Mouse (Mus musculus) embryonic facial prominence, embryonic 10.5 days (tissue): ENCODE data around the gene Gm10490. TPM values are rescaled to one million over a fixed set of nuclear protein-coding genes. Genes with fewer than 3 reads are reported as not detected.
"Not testable (repeated sequence)": the region's sequence is repeated elsewhere in the genome, so short reads cannot be mapped to it uniquely, and the experiment has no call there.

Source experiments
- DNase-seq: peaks from one replicate; pipeline ENCODE4 v3.0.0-alpha.2; 2017; ENCODE audit warnings: low spot score
- H3K27ac ChIP-seq: fragments of 300-500 bp; sonication (generic); replicated peaks from 2 replicates; pipeline ENCODE4 v1.5.1; 2016; ENCODE audit warnings: mild to moderate bottlenecking
- H3K27me3 ChIP-seq: fragments of 300-500 bp; sonication (generic); replicated peaks from 2 replicates; pipeline ENCODE4 v1.6.1; 2016; ENCODE audit warnings: low read depth, mild to moderate bottlenecking; ENCODE audit not compliant: poor library complexity, severe bottlenecking
- H3K36me3 ChIP-seq: fragments of 300-500 bp; sonication (generic); replicated peaks from 2 replicates; pipeline ENCODE4 v1.6.1; 2016; ENCODE audit warnings: mild to moderate bottlenecking, moderate library complexity
- H3K4me1 ChIP-seq: fragments of 300-500 bp; sonication (generic); 2 replicates; pipeline ENCODE4 v1.6.1; 2016
- H3K4me3 ChIP-seq: fragments of 300-500 bp; sonication (generic); 2 replicates; pipeline ENCODE4 v1.5.1; 2016; ENCODE audit warnings: mild to moderate bottlenecking, moderate library complexity
- H3K9me3 ChIP-seq: fragments of 300-500 bp; sonication (generic); 2 replicates; pipeline ENCODE4 v1.6.1; 2016; ENCODE audit warnings: mild to moderate bottlenecking
- WGBS: fragments of 180-500 bp; shearing (Covaris S2); methylation state at CpG from one replicate; pipeline ENCODE4 v1.1.7; 2016; 5-methylcytosine and 5-hydroxymethylcytosine counted together
- polyA plus RNA-seq: library from polyadenylated mRNA; unstranded; fragments of >200 nt; fragmentation: Nextera tagmentation; extraction: Ambion mirVana; gene quantifications from 2 replicates; pipeline ENCODE4 v1.2.1, GENCODE M21; 2016

Gene Gm10490
- 0.51 TPM in 1 of 2 replicates, not detected in the other for polyA plus RNA-seq

- H3K27me3 ChIP-seq, H3K27ac ChIP-seq, H3K9me3 ChIP-seq, DNase-seq, H3K4me1 ChIP-seq, H3K4me3 ChIP-seq: not testable (repeated sequence)
- peaks cover 25% of the 10 kb centered on the region for H3K36me3 ChIP-seq
- WGBS = 89% methylated on average over 4 of the region's 4 CpGs
Observed at GRCm38 (mm10) chrX:7909242-7909641, at the start of gene Gm10490. Gm10490 (plus strand) TSS chrX:7909542.

DNA sequence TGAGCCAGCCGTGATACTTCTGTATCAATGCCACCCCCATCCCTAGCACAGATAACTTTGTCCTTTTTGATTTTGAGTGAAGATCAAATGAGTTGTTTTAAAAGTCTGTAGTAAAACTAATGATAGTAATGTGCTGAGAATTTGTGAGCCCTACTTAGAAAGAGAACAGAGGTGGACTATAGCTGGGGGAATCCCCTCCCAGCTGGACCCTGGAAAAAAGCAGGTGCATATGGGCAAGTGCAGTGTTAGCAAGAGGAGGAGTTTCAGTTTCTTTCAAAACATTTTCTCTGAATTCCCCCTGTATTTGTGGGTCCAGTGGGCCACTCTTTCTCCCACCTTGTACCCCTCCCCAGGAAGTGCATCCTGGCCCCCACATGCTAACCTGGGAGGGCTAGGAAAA lies 46.2 kb upstream of the Gm10490 start:
- no peaks in the 10 kb centered on the region for H3K9me3 ChIP-seq
- H3K27me3 ChIP-seq = no peaks in the 10 kb centered on the region
- H3K27ac ChIP-seq = no peak overlapping the region
- H3K4me3 ChIP-seq = no peak overlapping the region
- peaks cover 32% of the 10 kb centered on the region for H3K36me3 ChIP-seq
- DNase-seq = no peak
- 83% methylated on average over 1 of the region's 1 CpGs for WGBS
- H3K4me1 ChIP-seq = no peaks in the 10 kb centered on the region

DNA sequence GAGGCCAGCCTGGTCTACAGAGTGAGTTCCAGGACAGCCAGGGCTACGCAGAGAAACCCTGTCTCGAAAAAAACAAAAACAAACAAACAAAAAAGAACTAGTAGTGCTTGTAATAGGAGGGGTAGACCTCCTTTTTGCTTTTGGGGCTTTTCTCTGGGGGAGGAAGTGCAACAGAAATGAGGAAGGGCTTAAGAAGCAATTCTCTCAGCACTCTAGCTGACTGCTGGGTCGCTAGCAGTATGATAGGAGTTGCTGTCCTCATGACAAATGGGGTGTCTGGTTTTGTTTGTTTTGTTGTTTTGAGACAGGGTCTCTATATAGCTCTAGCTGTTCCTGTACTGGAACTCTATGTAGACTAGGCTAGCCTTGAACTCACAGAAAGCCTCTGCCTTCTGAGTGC lies 44.8 kb upstream of the Gm10490 start:
- H3K4me1 ChIP-seq = no peaks in the 10 kb centered on the region
- H3K36me3 ChIP-seq = peaks cover 24% of the 10 kb centered on the region
- 86% methylated on average over 3 of the region's 3 CpGs for WGBS
- H3K27me3 ChIP-seq = no peaks in the 10 kb centered on the region
- no peak overlapping the region for H3K27ac ChIP-seq
- H3K4me3 ChIP-seq = no peak overlapping the region
- H3K9me3 ChIP-seq = no peaks in the 10 kb centered on the region
- no peak for DNase-seq

DNA sequence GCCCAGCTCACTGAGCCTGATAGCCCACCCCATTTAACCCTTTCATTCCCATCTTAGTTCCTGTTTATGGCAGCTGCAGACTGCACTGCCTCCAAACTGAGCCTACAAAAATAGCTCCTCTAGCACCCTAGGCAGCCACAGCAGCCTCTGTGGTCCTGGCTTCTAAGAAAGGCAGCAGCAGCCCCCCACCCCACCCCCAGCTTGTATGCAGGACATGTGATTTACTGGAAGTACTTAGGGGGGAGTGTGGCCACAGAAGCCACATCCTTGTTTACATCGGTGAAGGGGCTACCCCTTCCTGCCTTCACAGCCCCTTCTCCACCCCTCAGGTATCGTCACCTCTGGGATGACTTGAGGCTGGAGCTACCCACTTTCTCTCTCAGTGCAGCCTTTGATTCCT lies 44.0 kb upstream of the Gm10490 start:
- H3K27me3 ChIP-seq = no peaks in the 10 kb centered on the region
- H3K4me3 ChIP-seq = no peak overlapping the region
- 76% methylated on average over 2 of the region's 2 CpGs for WGBS
- peaks cover 19% of the 10 kb centered on the region for H3K36me3 ChIP-seq
- H3K4me1 ChIP-seq = no peaks in the 10 kb centered on the region
- no peak for DNase-seq
- H3K9me3 ChIP-seq = no peaks in the 10 kb centered on the region
- no peak overlapping the region for H3K27ac ChIP-seq

DNA sequence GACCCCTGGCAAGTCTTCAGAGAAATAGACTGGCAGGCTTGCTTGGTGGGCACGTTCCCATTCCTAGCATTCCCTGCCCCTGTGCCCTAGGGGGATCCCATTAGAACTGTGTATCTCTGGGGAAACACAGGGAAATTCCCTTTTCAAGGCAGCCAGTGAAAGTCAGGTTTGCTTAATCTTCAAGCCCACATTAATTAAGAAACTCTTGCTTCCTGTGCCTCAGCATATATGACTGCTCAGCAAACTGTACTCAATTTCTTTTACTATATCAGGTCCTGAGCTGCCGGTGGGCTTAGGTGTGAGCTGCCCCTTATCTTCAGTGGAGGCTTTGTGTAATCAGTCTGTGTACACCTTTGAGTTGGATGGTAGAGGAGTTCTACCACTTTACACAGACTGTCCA lies 43.6 kb upstream of the Gm10490 start:
- Histone ChIP-seq H3K27me3 (no peaks in the 10 kb centered on the region), H3K27ac (no peak overlapping the region), H3K36me3 (peaks cover 16% of the 10 kb centered on the region), H3K9me3 (no peaks in the 10 kb centered on the region), H3K4me3 (no peak overlapping the region), H3K4me1 (no peaks in the 10 kb centered on the region)
- WGBS = 72% methylated on average over 2 of the region's 2 CpGs
- DNase-seq = no peak

GRCm38 (mm10) chrX:7867141-7867540 lies 42.2 kb upstream of the Gm10490 start:
- H3K27ac ChIP-seq = no peak overlapping the region
- H3K4me1 ChIP-seq = no peaks in the 10 kb centered on the region
- 92% methylated on average over 1 of the region's 1 CpGs for WGBS
- H3K9me3 ChIP-seq = no peaks in the 10 kb centered on the region
- no peak for DNase-seq
- H3K36me3 ChIP-seq = peaks cover 24% of the 10 kb centered on the region
- no peak overlapping the region for H3K4me3 ChIP-seq
- no peaks in the 10 kb centered on the region for H3K27me3 ChIP-seq

DNA sequence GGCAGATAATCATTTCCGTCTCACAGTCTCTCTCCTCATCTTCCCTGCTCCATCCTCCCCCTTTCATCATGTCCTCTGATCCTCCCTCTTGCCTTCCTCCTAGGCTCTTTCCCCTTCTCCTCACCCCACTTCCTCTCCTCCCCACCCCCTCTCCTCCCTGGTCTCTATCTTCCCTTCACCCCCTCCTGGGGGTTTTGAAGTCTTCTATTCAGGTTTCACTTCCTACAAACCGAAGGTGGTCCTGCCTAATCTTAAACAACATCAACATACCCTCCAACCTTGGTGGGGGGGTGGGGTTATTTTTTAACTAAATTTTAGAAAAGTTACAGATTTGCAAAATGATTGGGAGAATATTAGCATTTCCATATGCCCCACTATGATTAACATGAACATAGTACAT lies 40.8 kb upstream of the Gm10490 start:
- Histone ChIP-seq H3K27me3 (no peaks in the 10 kb centered on the region), H3K9me3 (peaks cover 3% of the 10 kb centered on the region), H3K36me3 (peaks cover 38% of the 10 kb centered on the region), H3K4me3 (no peak overlapping the region), H3K27ac (no peak overlapping the region), H3K4me1 (no peaks in the 10 kb centered on the region)
- WGBS = 39% methylated on average over 2 of the region's 2 CpGs
- no peak for DNase-seq

GRCm38 (mm10) chrX:7869826-7870225 lies 39.5 kb upstream of the Gm10490 start:
- Histone ChIP-seq H3K27me3 (no peaks in the 10 kb centered on the region), H3K36me3 (peaks cover 50% of the 10 kb centered on the region), H3K4me1 (no peaks in the 10 kb centered on the region), H3K4me3 (no peak overlapping the region), H3K9me3 (peaks cover 5% of the 10 kb centered on the region), H3K27ac (no peak overlapping the region)
- 45% methylated on average over 3 of the region's 3 CpGs for WGBS
- DNase-seq = no peak

- Histone ChIP-seq H3K36me3 (peaks cover 21% of the 10 kb centered on the region), H3K27ac (peak within 1 kb of the TSS; percentile 30; the same call in 1 of the 2 replicates), H3K9me3 (peaks cover 5% of the 10 kb centered on the region), H3K4me1 (peaks cover 15% of the 10 kb centered on the region), H3K27me3 (no peaks in the 10 kb centered on the region), H3K4me3 (peak within 1 kb of the TSS; percentile 63)
- peak; percentile 87 for DNase-seq
- WGBS = 13% methylated on average over 36 of the region's 38 CpGs
Observed at GRCm38 (mm10) chrX:7878007-7878419, 31.3 kb upstream of the Gm10490 start, which contains the start of gene Pim2. Pim2 (plus strand) TSS chrX:7878262.

DNA sequence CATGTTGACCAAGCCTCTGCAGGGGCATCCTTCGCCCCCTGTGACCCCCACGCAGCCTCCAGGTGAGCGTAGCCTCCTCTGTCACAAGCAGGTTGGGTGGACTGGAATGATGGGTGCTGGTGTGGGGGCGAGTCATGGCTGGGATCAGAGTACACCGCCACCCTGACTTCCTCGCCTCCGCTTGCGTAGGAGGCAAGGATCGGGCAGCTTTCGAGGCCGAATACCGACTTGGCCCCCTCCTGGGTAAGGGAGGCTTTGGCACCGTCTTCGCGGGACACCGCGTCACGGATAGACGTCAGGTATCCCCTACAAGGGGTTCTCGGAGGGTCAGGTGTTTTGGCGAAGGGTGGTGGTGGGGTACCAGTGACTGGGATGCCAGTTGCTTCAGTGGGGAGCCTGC lies 30.8 kb upstream of the Gm10490 start:
- peak overlapping the region; percentile 30; the same call in 1 of the 2 replicates for H3K27ac ChIP-seq
- 22% methylated on average over 21 of the region's 21 CpGs for WGBS
- H3K4me1 ChIP-seq = peaks cover 15% of the 10 kb centered on the region
- DNase-seq = peak; percentile 13
- peaks cover 2% of the 10 kb centered on the region for H3K9me3 ChIP-seq
- H3K4me3 ChIP-seq = peak overlapping the region; percentile 63
- H3K36me3 ChIP-seq = peaks cover 16% of the 10 kb centered on the region
- H3K27me3 ChIP-seq = no peaks in the 10 kb centered on the region

GRCm38 (mm10) chrX:7879819-7880218 lies 29.5 kb upstream of the Gm10490 start:
- peak overlapping the region; percentile 39 for H3K4me3 ChIP-seq
- WGBS = 18% methylated on average over 11 of the region's 11 CpGs
- DNase-seq = peak; percentile 81

DNA sequence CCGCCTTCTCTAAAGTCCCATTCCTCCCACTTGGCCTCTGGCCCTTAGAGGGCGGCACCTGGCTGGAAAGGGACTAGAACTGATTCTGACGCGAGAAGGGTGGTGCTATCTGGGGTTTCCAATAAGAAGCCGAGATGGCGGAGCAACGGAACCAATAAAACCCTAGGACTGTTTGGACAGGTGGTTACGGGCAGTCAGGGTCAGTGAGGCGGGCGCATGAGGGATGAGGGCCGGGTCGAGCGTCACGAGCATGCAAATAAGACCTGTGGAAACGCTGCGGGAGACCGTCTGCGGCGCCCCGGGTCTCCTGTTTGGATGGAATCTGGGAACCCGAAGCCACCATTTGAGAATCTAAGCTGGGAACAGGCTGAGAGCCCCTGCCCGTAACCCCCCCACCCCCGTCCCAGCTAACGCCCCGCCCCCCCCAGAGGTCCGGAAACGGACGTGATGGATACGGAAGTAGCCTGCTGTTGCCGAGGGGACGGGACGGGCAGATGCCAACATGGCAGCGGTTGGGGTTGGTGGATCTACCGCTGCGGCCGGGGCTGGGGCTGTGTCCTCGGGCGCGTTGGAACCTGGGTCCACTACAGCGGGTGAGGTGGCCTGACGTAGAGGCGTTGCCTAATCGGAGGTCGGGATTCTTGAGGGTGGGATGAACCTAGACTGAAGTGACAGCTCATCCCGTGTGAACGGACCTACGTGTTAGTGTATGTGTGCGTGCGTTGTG lies 25.3 kb upstream of the Gm10490 start, which contains the start of gene Slc35a2:
TSS of gene Slc35a2 (plus strand) at position 188 of the 727 bp plus-strand sequence.
- peak; percentile 82 for DNase-seq
- 13% methylated on average over 49 of the region's 49 CpGs for WGBS
- Histone ChIP-seq H3K27ac (peak within 1 kb of the TSS; percentile 81), H3K27me3 (no peaks in the 10 kb centered on the region), H3K4me3 (peak within 1 kb of the TSS; percentile 68), H3K9me3 (no peaks in the 10 kb centered on the region; the same call in 1 of the 2 replicates), H3K4me1 (peaks cover 11% of the 10 kb centered on the region), H3K36me3 (peaks cover 7% of the 10 kb centered on the region)

More at GRCm38 (mm10) chrX:7879819-7880218, 29.5 kb upstream of the Gm10490 start:
- no peaks in the 10 kb centered on the region; the same call in 1 of the 2 replicates for H3K9me3 ChIP-seq
- H3K4me1 ChIP-seq = peaks cover 17% of the 10 kb centered on the region
- no peak overlapping the region for H3K27ac ChIP-seq
- no peaks in the 10 kb centered on the region for H3K27me3 ChIP-seq
- H3K36me3 ChIP-seq = peaks cover 4% of the 10 kb centered on the region

DNA sequence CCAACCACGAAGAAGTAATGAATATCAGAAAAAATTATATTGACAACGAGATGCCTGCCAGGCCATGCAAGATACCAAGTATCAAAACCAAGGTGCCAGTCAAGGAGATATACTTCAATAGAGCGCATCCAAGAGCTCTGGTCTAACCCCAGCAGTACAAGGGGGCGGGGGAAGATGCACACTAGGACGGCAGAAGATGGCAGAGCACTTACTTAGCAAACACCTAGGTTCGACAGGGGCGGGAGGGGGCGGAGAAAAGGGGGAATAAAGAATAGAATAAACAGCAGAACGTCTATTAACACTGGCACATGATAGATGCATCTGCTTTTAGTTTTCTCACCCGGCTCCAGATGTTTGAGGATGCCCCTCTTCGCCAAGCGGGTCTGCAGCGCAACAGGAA lies 11.1 kb upstream of the Gm10490 start:
- Histone ChIP-seq H3K9me3 (no peaks in the 10 kb centered on the region), H3K27me3 (no peaks in the 10 kb centered on the region), H3K4me1 (0 out of 2 replicates have a peak, but pooled peaks cover 6% of the 10 kb centered on the region), H3K27ac (peak overlapping the region; percentile 86), H3K4me3 (peak overlapping the region; percentile 68), H3K36me3 (peaks cover 32% of the 10 kb centered on the region)
- 36% methylated on average over 13 of the region's 13 CpGs for WGBS
- DNase-seq = no peak
